Mouse (Mus musculus) forebrain, embryonic 14.5 days (tissue): ENCODE data around the gene Cyp4b1. TPM values are rescaled to one million over a fixed set of nuclear protein-coding genes. Genes with fewer than 3 reads are reported as not detected.
"Not testable (repeated sequence)": the region's sequence is repeated elsewhere in the genome, so short reads cannot be mapped to it uniquely, and the experiment has no call there.

ENCODE experiments used
- ATAC-seq: fragments of 200-750 bp; cut with Nextera tagmentation; 2 replicates; pipeline ENCODE4 v1.8.0; 2017; ENCODE audit warnings: mild to moderate bottlenecking, moderate library complexity
- DNase-seq: peaks from one replicate; pipeline ENCODE4 v3.0.0-alpha.2; 2015; ENCODE audit warnings: low spot score
- H3K27ac ChIP-seq: fragments of 300-500 bp; sonication (generic); 2 replicates; pipeline ENCODE4 v1.5.1; 2014; ENCODE audit warnings: low read depth, mild to moderate bottlenecking, control low read depth, low read length, moderate library complexity
- H3K27me3 ChIP-seq: fragments of 300-500 bp; sonication (generic); replicated peaks from 2 replicates; pipeline ENCODE4 v1.6.1; 2014; ENCODE audit warnings: low read length, control low read depth, mixed read lengths; ENCODE audit not compliant: control insufficient read depth, insufficient read depth
- H3K36me3 ChIP-seq: fragments of 300-500 bp; sonication (generic); 2 replicates; pipeline ENCODE4 v1.6.1; 2014; ENCODE audit warnings: low read length, control low read depth; ENCODE audit not compliant: control insufficient read depth, insufficient read depth
- H3K4me1 ChIP-seq: fragments of 300-500 bp; sonication (generic); 2 replicates; pipeline ENCODE4 v1.6.1; 2014; ENCODE audit warnings: antibody characterized with exemption, low read length, control low read depth; ENCODE audit not compliant: control insufficient read depth, insufficient read depth
- H3K4me2 ChIP-seq: fragments of 300-500 bp; sonication (generic); 2 replicates; pipeline ENCODE4 v1.6.1; 2014; ENCODE audit warnings: mild to moderate bottlenecking, control low read depth, low read length
- H3K4me3 ChIP-seq: fragments of 300-500 bp; sonication (generic); 2 replicates; pipeline ENCODE4 v1.5.1; 2014; ENCODE audit warnings: low read depth, low read length, control low read depth
- H3K9ac ChIP-seq: fragments of 300-500 bp; sonication (generic); 2 replicates; pipeline ENCODE4 v1.6.1; 2014; ENCODE audit warnings: mild to moderate bottlenecking, low read length, control low read depth, moderate library complexity
- H3K9me3 ChIP-seq: fragments of 300-500 bp; sonication (generic); replicated peaks from 2 replicates; pipeline ENCODE4 v1.6.1; 2016; ENCODE audit warnings: low read length, control low read depth, mixed read lengths; ENCODE audit not compliant: control insufficient read depth
- WGBS: fragments of 180-500 bp; shearing (Covaris S2); extraction: QIAGEN DNeasy Blood & Tissue Kit; methylation state at CpG from one replicate; pipeline ENCODE4 v1.1.7; 2014; 5-methylcytosine and 5-hydroxymethylcytosine counted together
- polyA plus RNA-seq: library from polyadenylated mRNA; unstranded; fragments of >200 nt; fragmentation: Nextera tagmentation; extraction: Ambion mirVana; gene quantifications from 2 replicates; pipeline ENCODE4 v1.2.1, GENCODE M21; 2014

Gene Cyp4b1
- polyA plus RNA-seq, result 0.33 TPM in 2 replicates

- no peak within 1 kb of the TSS for H3K27ac ChIP-seq
- H3K36me3 ChIP-seq, result no peaks in the 10 kb centered on the region
- no peaks in the 10 kb centered on the region for H3K4me1 ChIP-seq
- H3K9ac ChIP-seq, result no peak within 1 kb of the TSS
- DNase-seq, result no peak
- H3K27me3 ChIP-seq, result no peaks in the 10 kb centered on the region
- H3K4me3 ChIP-seq, result no peak within 1 kb of the TSS
- H3K9me3 ChIP-seq, result no peaks in the 10 kb centered on the region
- WGBS, result 83% methylated on average over 9 of the region's 9 CpGs
- H3K4me2 ChIP-seq, result no peak within 1 kb of the TSS
- ATAC-seq, result no peak
Measured at GRCm38 (mm10) chr4:115647580-115647979, at the start of gene Cyp4b1. Gene Cyp4b1, minus strand, starts transcription at chr4:115647723.

DNA sequence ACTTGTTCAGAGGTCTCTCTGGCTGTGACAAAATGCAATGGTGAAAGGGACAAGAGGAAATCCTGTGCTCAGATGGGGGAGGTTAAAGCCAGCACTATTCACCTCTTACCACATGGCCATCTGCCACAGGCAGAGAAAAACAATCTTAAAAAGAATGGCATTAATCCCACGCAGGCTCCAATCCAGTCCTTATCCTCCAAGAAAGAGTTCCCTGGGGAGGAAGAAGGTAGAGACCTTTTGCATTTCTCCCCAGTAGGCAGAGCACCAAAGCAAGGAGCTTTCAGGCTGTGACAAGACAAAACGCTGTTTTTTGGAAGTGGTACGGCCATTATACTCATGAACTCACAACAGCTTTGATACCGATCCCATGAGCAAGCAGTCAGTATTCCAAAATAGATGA lies 38.8 kb upstream of the Cyp4b1 start:
- ATAC-seq (no peak), DNase-seq (no peak)
- no peaks in the 10 kb centered on the region for H3K36me3 ChIP-seq
- H3K27me3 ChIP-seq, result no peaks in the 10 kb centered on the region
- H3K4me1 ChIP-seq, result no peaks in the 10 kb centered on the region
- H3K9me3 ChIP-seq, result no peaks in the 10 kb centered on the region
- H3K4me2 ChIP-seq, result no peak overlapping the region
- WGBS, result 31% methylated on average over 4 of the region's 4 CpGs
- H3K4me3 ChIP-seq, result no peak overlapping the region
- no peak overlapping the region for H3K27ac ChIP-seq
- H3K9ac ChIP-seq, result no peak overlapping the region

DNA sequence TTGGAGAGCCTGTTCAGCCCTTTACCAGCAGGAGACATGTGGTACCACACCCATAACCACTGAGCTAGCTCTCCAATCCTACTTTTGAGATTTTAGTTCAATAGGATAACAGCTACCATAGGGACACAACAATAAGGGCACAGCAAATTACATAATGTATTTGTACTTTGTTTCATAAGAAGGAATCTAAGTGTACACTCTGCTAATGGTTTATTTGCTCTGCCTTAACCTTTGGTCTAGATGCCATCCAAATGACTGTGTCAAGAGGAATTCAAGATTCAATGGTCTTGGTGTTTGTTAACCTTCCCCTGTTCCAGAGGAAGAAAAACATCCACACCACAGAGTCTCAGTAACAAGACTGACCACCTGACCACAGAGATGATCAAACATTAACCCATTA lies 11.7 kb upstream of the Cyp4b1 start:
- DNase-seq, result no peak
- Histone ChIP-seq H3K27ac (no peak overlapping the region), H3K4me1 (no peaks in the 10 kb centered on the region), H3K4me2 (no peak overlapping the region), H3K4me3 (no peak overlapping the region), H3K36me3 (no peaks in the 10 kb centered on the region), H3K9ac (no peak overlapping the region), H3K27me3 (no peaks in the 10 kb centered on the region), H3K9me3 (no peaks in the 10 kb centered on the region)
- ATAC-seq, result no peak

GRCm38 (mm10) chr4:115657867-115658249 lies 10.3 kb upstream of the Cyp4b1 start:
- Histone ChIP-seq H3K9ac (no peak overlapping the region), H3K27ac (no peak overlapping the region), H3K4me1 (no peaks in the 10 kb centered on the region), H3K9me3 (no peaks in the 10 kb centered on the region), H3K27me3 (no peaks in the 10 kb centered on the region), H3K4me2 (peak overlapping the region; percentile 77), H3K36me3 (no peaks in the 10 kb centered on the region), H3K4me3 (peak overlapping the region; percentile 42; the same call in 1 of the 2 replicates)
- DNase-seq (no peak), ATAC-seq (no peak)

DNA sequence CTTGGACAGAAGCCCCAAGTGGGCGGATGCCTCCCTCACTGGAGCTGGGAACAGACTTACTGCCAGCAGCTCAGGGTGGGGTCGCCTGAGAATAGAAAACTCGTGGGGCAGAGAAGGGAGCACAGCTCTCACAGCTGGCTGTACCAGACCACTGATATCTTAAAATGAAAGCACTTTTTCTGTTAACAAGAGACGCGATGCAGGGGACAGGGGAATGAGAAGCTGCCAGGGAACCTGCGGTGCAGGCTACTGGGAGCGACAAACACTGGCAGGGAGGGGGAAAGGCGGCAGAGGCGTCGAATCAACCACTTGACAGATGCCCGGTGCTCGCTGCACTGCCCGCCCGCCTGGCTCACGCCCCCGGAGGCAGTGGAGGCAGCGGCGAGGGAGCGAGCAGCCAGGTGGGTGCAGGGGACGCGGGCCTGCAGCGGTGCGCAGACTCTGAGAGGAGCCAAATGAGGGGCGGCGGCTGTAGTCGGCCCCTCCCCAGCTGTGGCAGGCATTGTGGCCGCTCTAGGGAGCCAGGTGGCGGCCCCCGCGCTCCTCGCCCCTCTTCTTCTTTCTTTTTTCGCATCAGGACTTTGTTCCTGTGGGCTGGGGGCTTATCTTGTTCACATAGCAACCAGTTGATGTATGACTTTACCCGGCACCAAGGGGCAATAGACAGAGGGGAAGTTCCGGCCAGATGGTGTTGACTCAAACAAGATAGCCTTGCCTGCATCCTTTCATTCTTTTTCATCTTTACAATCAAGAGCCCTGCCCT lies 9.8 kb upstream of the Cyp4b1 start:
- Histone ChIP-seq H3K9ac (peak overlapping the region; percentile 63), H3K4me2 (peak overlapping the region; percentile 77), H3K4me3 (peak overlapping the region; percentile 42), H3K36me3 (no peaks in the 10 kb centered on the region), H3K27me3 (no peaks in the 10 kb centered on the region), H3K4me1 (no peaks in the 10 kb centered on the region), H3K27ac (no peak overlapping the region), H3K9me3 (no peaks in the 10 kb centered on the region)
- DNase-seq, result peak; percentile 40
- ATAC-seq, result peak; percentile 77
- WGBS, result 2% methylated on average over 21 of the region's 34 CpGs

DNA sequence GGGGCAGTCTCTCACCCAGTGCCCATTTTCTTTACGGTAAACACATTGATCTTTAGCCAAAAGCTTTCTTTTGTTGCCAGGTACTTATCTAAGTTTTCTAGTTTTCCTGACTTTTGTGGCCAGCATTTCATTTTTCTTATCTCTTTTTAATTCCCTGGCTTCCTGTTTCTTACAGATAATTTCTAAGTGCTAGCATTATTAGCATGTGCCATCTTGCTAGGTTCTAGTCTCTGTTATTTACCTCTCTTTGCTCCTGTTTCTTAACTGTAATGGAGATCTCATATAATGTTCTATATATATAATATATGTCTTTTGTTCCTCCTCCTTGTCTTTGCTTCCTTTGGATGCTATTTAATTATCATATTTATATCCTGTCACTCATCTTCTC lies 9.0 kb upstream of the Cyp4b1 start:
- not testable (repeated sequence) for DNase-seq, H3K4me1 ChIP-seq, H3K27ac ChIP-seq, ATAC-seq, H3K4me2 ChIP-seq, H3K4me3 ChIP-seq, H3K9me3 ChIP-seq, H3K36me3 ChIP-seq, H3K27me3 ChIP-seq, H3K9ac ChIP-seq
- WGBS, result 89% methylated on average over 1 of the region's 1 CpGs

GRCm38 (mm10) chr4:115655841-115656534 lies 8.5 kb upstream of the Cyp4b1 start:
- not testable (repeated sequence) for ATAC-seq, DNase-seq, H3K27ac ChIP-seq, H3K9me3 ChIP-seq, H3K4me1 ChIP-seq, H3K36me3 ChIP-seq, H3K27me3 ChIP-seq, H3K4me2 ChIP-seq, H3K9ac ChIP-seq, H3K4me3 ChIP-seq
- WGBS, result 92% methylated on average over 7 of the region's 7 CpGs

GRCm38 (mm10) chr4:115650866-115651265 lies 3.3 kb upstream of the Cyp4b1 start:
- no peaks in the 10 kb centered on the region for H3K27me3 ChIP-seq
- H3K27ac ChIP-seq, result no peak overlapping the region
- H3K9ac ChIP-seq, result no peak overlapping the region
- no peak for ATAC-seq
- no peak for DNase-seq
- H3K4me2 ChIP-seq, result no peak overlapping the region
- no peak overlapping the region for H3K4me3 ChIP-seq
- WGBS, result 91% methylated on average over 5 of the region's 5 CpGs
- no peaks in the 10 kb centered on the region for H3K4me1 ChIP-seq
- H3K9me3 ChIP-seq, result no peaks in the 10 kb centered on the region
- no peaks in the 10 kb centered on the region for H3K36me3 ChIP-seq

DNA sequence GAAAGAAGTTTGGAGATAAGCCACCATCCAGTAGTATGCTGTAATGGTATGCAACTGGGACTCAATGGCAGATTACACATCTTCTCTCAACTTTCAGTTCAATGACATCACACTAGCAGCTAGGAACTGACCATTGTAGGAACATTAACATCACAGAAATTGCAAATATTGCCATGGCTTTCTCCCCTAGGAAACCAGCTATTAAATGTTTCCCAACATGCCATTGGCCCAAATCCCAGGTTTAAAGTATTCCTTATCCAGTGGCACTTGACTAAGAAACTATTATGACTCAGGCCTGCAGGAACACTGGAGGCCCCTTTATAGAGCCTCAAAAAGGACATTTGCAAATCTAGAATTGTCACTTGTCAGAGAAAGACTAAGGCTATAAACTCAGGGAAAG lies 1.8 kb upstream of the Cyp4b1 start:
- no peak overlapping the region for H3K4me3 ChIP-seq
- DNase-seq (no peak), ATAC-seq (no peak)
- no peaks in the 10 kb centered on the region for H3K4me1 ChIP-seq
- H3K9ac ChIP-seq, result no peak overlapping the region
- H3K36me3 ChIP-seq, result no peaks in the 10 kb centered on the region
- H3K9me3 ChIP-seq, result no peaks in the 10 kb centered on the region
- H3K27me3 ChIP-seq, result no peaks in the 10 kb centered on the region
- H3K27ac ChIP-seq, result no peak overlapping the region
- no peak overlapping the region for H3K4me2 ChIP-seq
